Mouse (Mus musculus) testis, adult 2 months (tissue): ENCODE results near the gene Dnajb7. TPM values are rescaled to one million over a fixed set of nuclear protein-coding genes. Genes with fewer than 3 reads are reported as not detected.

Experiments used
- H3K27ac ChIP-seq: fragments of 200-500 bp; 2 replicates; pipeline ENCODE4 v1.5.1; 2012; ENCODE audit warnings: low read depth, low read length; ENCODE audit not compliant: control insufficient read depth, insufficient read depth
- H3K27me3 ChIP-seq: fragments of 200-500 bp; 2 replicates; pipeline ENCODE4 v1.6.1; 2012; ENCODE audit warnings: mild to moderate bottlenecking, low read length, moderate library complexity; ENCODE audit not compliant: control insufficient read depth, insufficient read depth
- H3K36me3 ChIP-seq: fragments of 200-500 bp; 2 replicates; pipeline ENCODE4 v1.6.1; 2012; ENCODE audit warnings: mild to moderate bottlenecking, low read length; ENCODE audit not compliant: control insufficient read depth, insufficient read depth
- H3K4me1 ChIP-seq: fragments of 200-500 bp; 2 replicates; pipeline ENCODE4 v1.6.1; 2012; ENCODE audit warnings: low read length; ENCODE audit not compliant: control insufficient read depth, insufficient read depth
- H3K4me3 ChIP-seq: fragments of 200-500 bp; 2 replicates; pipeline ENCODE4 v1.5.1; 2012; ENCODE audit warnings: low read depth, mild to moderate bottlenecking, low read length, moderate library complexity, mixed read lengths; ENCODE audit not compliant: control insufficient read depth
- CTCF ChIP-seq: fragments of 200-500 bp; IDR thresholded peaks from 2 replicates; pipeline ENCODE4 v1.5.1; 2012; ENCODE audit warnings: low read depth, mild to moderate bottlenecking, inconsistent platforms, low read length, moderate library complexity; ENCODE audit not compliant: control insufficient read depth, insufficient read depth, insufficient replicate concordance
- POLR2A ChIP-seq: fragments of 200-500 bp; IDR thresholded peaks from 2 replicates; pipeline ENCODE4 v1.6.1; 2012; ENCODE audit warnings: low read depth, mild to moderate bottlenecking, inconsistent platforms, low read length, moderate library complexity; ENCODE audit not compliant: control insufficient read depth
- polyA plus RNA-seq: library from polyadenylated mRNA; depleted of rRNA; stranded (reverse); fragments of >200 nt; gene quantifications from 2 replicates; pipeline ENCODE4 v1.2.3, GENCODE M21; 2012; rRNA removed

Dnajb7 gene
- polyA plus RNA-seq, 1 experiment, result 75.2 TPM

- Histone ChIP-seq H3K36me3 (no peaks in the 10 kb centered on the region), H3K27ac (no peak overlapping the region), H3K27me3 (no peaks in the 10 kb centered on the region), H3K4me3 (no peak overlapping the region), H3K4me1 (peaks cover 2% of the 10 kb centered on the region)
- TF ChIP-seq POLR2A (no peak), CTCF (no peak)
These were observed 49.2 kb downstream of the Dnajb7 start for GRCm38 (mm10) chr15:81358943-81359342.

- no peak overlapping the region for H3K27ac ChIP-seq
- no peaks in the 10 kb centered on the region for H3K27me3 ChIP-seq
- no peaks in the 10 kb centered on the region for H3K36me3 ChIP-seq
- peaks cover 2% of the 10 kb centered on the region for H3K4me1 ChIP-seq
- TF ChIP-seq POLR2A (no peak), CTCF (no peak)
- no peak overlapping the region for H3K4me3 ChIP-seq
These were observed 51.2 kb downstream of the Dnajb7 start for GRCm38 (mm10) chr15:81356946-81357345.

Other genes starting within 250 kb of the Dnajb7 start
- 26.8 and 30.2 TPM in 2 replicates for gene Mrtfa, start 217.5 kb downstream of the Dnajb7 start, polyA plus RNA-seq
- 0.37 and 0.71 TPM in 2 replicates for gene Mchr1, start 172.8 kb downstream of the Dnajb7 start, polyA plus RNA-seq
- gene Slc25a17, start 47.5 kb downstream of the Dnajb7 start, polyA plus RNA-seq, result 10.5 and 11.9 TPM in 2 replicates
- gene St13, start 8.2 kb downstream of the Dnajb7 start, polyA plus RNA-seq, result 47.3 and 52.8 TPM in 2 replicates
- gene Xpnpep3, start 8.2 kb downstream of the Dnajb7 start, polyA plus RNA-seq, result 14.6 and 14.9 TPM in 2 replicates
- gene Rbx1, start 58.0 kb upstream of the Dnajb7 start, polyA plus RNA-seq, result 51.1 and 55.3 TPM in 2 replicates
- gene Ep300, start 177.1 kb upstream of the Dnajb7 start, polyA plus RNA-seq, result 22.0 and 25.7 TPM in 2 replicates